Mouse (Mus musculus) C2C12 (cell line): Measurements from ENCODE around the gene Pid1. TPM values are rescaled to one million over a fixed set of nuclear protein-coding genes. Genes with fewer than 3 reads are reported as not detected.

Experiments used
- H3K27me3 ChIP-seq: one replicate; pipeline ENCODE4 v1.6.1; 2011; ENCODE audit not compliant: control insufficient read depth, insufficient read depth, insufficient read length
- H3K36me3 ChIP-seq: one replicate; pipeline ENCODE4 v1.6.1; 2011; ENCODE audit not compliant: control insufficient read depth, insufficient read depth
- H3K4me3 ChIP-seq: one replicate; pipeline ENCODE4 v1.5.1; 2011; ENCODE audit warnings: mild to moderate bottlenecking, control low read depth; ENCODE audit not compliant: poor library complexity, insufficient read depth, severe bottlenecking
- H3K79me2 ChIP-seq: one replicate; pipeline ENCODE4 v1.6.1; 2011; ENCODE audit not compliant: control insufficient read depth, insufficient read depth
- H3K79me3 ChIP-seq: one replicate; pipeline ENCODE4 v1.6.1; 2011; ENCODE audit warnings: low read depth, control low read depth
- H3ac ChIP-seq: one replicate; pipeline ENCODE3; 2011; ENCODE audit warnings: low read depth; ENCODE audit not compliant: control insufficient read depth, insufficient read length
- CEBPB ChIP-seq: IDR thresholded peaks from one replicate; pipeline ENCODE4 v1.6.1; 2011; ENCODE audit warnings: low read depth, mild to moderate bottlenecking, control low read depth, moderate library complexity
- CTCF ChIP-seq: IDR thresholded peaks from one replicate; pipeline ENCODE4 v1.5.1; 2011; ENCODE audit not compliant: control insufficient read depth, insufficient read depth, insufficient read length
- FOSL1 ChIP-seq: IDR thresholded peaks from one replicate; pipeline ENCODE4 v1.8.0; 2011; ENCODE audit warnings: mild to moderate bottlenecking, low read length; ENCODE audit not compliant: poor library complexity, insufficient read depth, severe bottlenecking
- MAX ChIP-seq: IDR thresholded peaks from one replicate; pipeline ENCODE4 v1.6.1; 2011; ENCODE audit warnings: mild to moderate bottlenecking, control low read depth
- MYOD1 ChIP-seq: IDR thresholded peaks from one replicate; pipeline ENCODE4 v1.6.1; 2011; ENCODE audit warnings: low read depth; ENCODE audit not compliant: control insufficient read depth, insufficient read length
- MYOG ChIP-seq: IDR thresholded peaks from one replicate; pipeline ENCODE4 v1.6.1; 2011; ENCODE audit not compliant: control insufficient read depth, insufficient read length; ENCODE audit errors: extremely low read depth
- USF1 ChIP-seq: IDR thresholded peaks from one replicate; pipeline ENCODE4 v1.6.1; 2011; ENCODE audit warnings: low read depth, mild to moderate bottlenecking, control low read depth, moderate library complexity
- polyA plus RNA-seq: library from polyadenylated mRNA; unstranded; fragments of >200 nt; fragmentation: generic; extraction: Trizol; gene quantifications from one replicate; pipeline ENCODE4 v1.2.1, GENCODE M21; 2012; ENCODE audit warnings: missing spikeins

The Pid1 gene
- polyA plus RNA-seq, 1 experiment: 0.21 TPM

GRCm38 (mm10) chr1:84087325-84087724, 276.7 kb downstream of the Pid1 start:
- TF ChIP-seq CEBPB (no peak), MYOD1 (no peak), FOSL1 (no peak), USF1 (no peak), MAX (no peak), CTCF (no peak), MYOG (no peak)
- H3K79me2 ChIP-seq: no peaks in the 10 kb centered on the region
- H3K36me3 ChIP-seq: no peaks in the 10 kb centered on the region
- no peak overlapping the region for H3K4me3 ChIP-seq
- H3K27me3 ChIP-seq: no peaks in the 10 kb centered on the region
- no peaks in the 10 kb centered on the region for H3K79me3 ChIP-seq
- no peak overlapping the region for H3ac ChIP-seq

DNA sequence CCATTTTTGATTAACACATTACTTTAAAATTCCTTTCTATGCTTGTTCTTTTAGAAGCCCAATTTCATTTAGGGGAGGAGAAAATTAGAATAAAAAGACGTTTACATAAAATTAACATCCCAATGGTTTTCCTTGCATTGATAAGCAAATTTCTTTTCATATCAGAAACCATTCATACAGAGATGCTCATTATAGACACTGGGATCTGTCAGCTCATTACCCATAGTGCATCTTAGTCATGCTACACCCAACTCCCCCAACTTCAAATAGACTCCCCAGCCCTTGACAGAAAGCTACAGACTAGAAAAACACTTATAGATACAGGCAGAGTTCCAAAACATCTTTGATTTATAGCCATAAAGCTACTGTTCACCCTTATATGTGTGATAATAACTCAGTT, 277.5 kb downstream of the Pid1 start:
- Histone ChIP-seq H3K36me3 (no peaks in the 10 kb centered on the region), H3K27me3 (no peaks in the 10 kb centered on the region), H3K79me3 (no peaks in the 10 kb centered on the region), H3ac (no peak overlapping the region), H3K4me3 (no peak overlapping the region), H3K79me2 (no peaks in the 10 kb centered on the region)
- TF ChIP-seq MYOG: no peak
- no peak for TF ChIP-seq FOSL1
- TF ChIP-seq MAX: no peak
- TF ChIP-seq CEBPB: no peak
- no peak for TF ChIP-seq CTCF
- TF ChIP-seq USF1: no peak
- TF ChIP-seq MYOD1: no peak

- Histone ChIP-seq H3ac (no peak overlapping the region), H3K36me3 (no peaks in the 10 kb centered on the region), H3K79me2 (no peaks in the 10 kb centered on the region), H3K79me3 (no peaks in the 10 kb centered on the region), H3K27me3 (no peaks in the 10 kb centered on the region), H3K4me3 (no peak overlapping the region)
- no peak for TF ChIP-seq USF1
- no peak for TF ChIP-seq FOSL1
- TF ChIP-seq MYOD1: no peak
- TF ChIP-seq MAX: no peak
- TF ChIP-seq CTCF: no peak
- no peak for TF ChIP-seq CEBPB
- no peak for TF ChIP-seq MYOG
These were observed 278.6 kb downstream of the Pid1 start for GRCm38 (mm10) chr1:84085361-84085760.

DNA sequence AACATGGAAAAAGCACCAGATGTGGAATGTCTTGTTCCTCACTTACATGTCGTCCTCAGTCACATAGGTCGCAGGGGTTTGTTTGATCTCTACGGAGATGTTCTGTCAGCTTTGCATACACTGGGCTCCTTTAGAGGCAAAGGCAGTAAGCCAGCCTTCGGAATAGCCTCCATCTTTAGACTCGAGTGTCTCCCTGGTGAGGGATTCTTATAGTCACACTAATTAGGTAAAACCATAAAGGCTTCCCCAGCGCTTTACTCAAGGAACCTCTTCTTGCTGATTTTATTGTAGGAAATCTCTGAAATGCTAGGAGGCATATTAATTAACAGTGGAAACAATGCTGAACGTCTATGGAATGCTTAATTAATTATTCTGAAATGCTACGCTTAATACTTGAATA, 284.4 kb downstream of the Pid1 start:
- H3K79me3 ChIP-seq: no peaks in the 10 kb centered on the region
- H3ac ChIP-seq: no peak overlapping the region
- no peaks in the 10 kb centered on the region for H3K79me2 ChIP-seq
- no peaks in the 10 kb centered on the region for H3K27me3 ChIP-seq
- no peak overlapping the region for H3K4me3 ChIP-seq
- H3K36me3 ChIP-seq: no peaks in the 10 kb centered on the region
- TF ChIP-seq USF1 (no peak), CTCF (no peak), MYOG (no peak), MYOD1 (no peak), MAX (no peak), FOSL1 (no peak), CEBPB (no peak)

DNA sequence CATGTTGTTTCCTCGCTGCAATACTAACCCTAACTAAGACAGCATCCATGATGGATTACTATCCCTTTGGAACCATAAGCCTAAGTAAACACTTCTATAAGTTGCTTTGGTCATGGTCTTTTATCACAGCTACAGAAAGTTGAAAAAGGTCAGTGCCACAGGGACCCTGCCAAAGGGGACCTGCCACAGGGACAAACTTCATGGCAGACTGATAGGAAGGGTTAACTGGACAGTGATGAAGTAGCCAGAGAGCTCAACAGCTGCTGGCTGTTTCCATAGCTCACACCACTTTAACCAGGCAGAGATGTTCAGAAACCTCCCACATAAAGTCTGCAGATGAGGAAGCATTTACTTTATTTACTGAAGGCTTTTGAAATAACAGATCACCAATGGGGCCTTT, 287.0 kb downstream of the Pid1 start:
- Histone ChIP-seq H3K4me3 (no peak overlapping the region), H3K79me3 (no peaks in the 10 kb centered on the region), H3K27me3 (no peaks in the 10 kb centered on the region), H3ac (no peak overlapping the region), H3K79me2 (no peaks in the 10 kb centered on the region), H3K36me3 (no peaks in the 10 kb centered on the region)
- TF ChIP-seq MYOG (no peak), MAX (no peak), CTCF (no peak), USF1 (no peak), FOSL1 (no peak), MYOD1 (no peak), CEBPB (no peak)

GRCm38 (mm10) chr1:84056884-84057630, 306.9 kb downstream of the Pid1 start:
- Histone ChIP-seq H3K4me3 (no peak overlapping the region), H3K79me2 (no peaks in the 10 kb centered on the region), H3K36me3 (no peaks in the 10 kb centered on the region), H3ac (no peak overlapping the region), H3K27me3 (no peaks in the 10 kb centered on the region), H3K79me3 (no peaks in the 10 kb centered on the region)
- TF ChIP-seq MYOG (no peak), MYOD1 (no peak), FOSL1 (no peak), CTCF (no peak), CEBPB (no peak), USF1 (no peak)
